Mouse (Mus musculus) retina, postnatal 1 day (tissue): ENCODE data around the gene Slc39a7.
"Not testable (repeated sequence)": the region's sequence is repeated elsewhere in the genome, so short reads cannot be mapped to it uniquely, and the experiment has no call there.

Experiments
- DNase-seq: peaks from one replicate; pipeline ENCODE4 v3.0.0-alpha.2; 2012

Gene Slc39a7

GRCm38 (mm10) chr17:34029890-34030595 lies 1.4 kb downstream of the Slc39a7 start:
- DNase-seq, result no peak

- no peak for DNase-seq
Observed at GRCm38 (mm10) chr17:34029150-34029889, 2.2 kb downstream of the Slc39a7 start.

- DNase-seq, result no peak
Observed at GRCm38 (mm10) chr17:34028501-34029149, 2.9 kb downstream of the Slc39a7 start.

- peak; percentile 95 for DNase-seq
Observed at GRCm38 (mm10) chr17:34027656-34028223, 3.7 kb downstream of the Slc39a7 start, which contains the start of gene H2-Ke6. H2-Ke6 (minus strand) TSS chr17:34028060.

GRCm38 (mm10) chr17:34026917-34027655 lies 4.4 kb downstream of the Slc39a7 start:
- DNase-seq, result peak; percentile 72

GRCm38 (mm10) chr17:34026221-34026620 lies 5.3 kb downstream of the Slc39a7 start:
- no peak for DNase-seq

- DNase-seq, result peak; percentile 62
Observed at GRCm38 (mm10) chr17:34025756-34026151, 5.7 kb downstream of the Slc39a7 start.

- DNase-seq, result peak; percentile 72
Observed at GRCm38 (mm10) chr17:34024861-34025755, 6.4 kb downstream of the Slc39a7 start.

- peak; percentile 93 for DNase-seq
Observed at GRCm38 (mm10) chr17:34024317-34024821, 7.1 kb downstream of the Slc39a7 start, which contains the start of gene Ring1. Ring1 (minus strand) TSS chr17:34024680.

- DNase-seq, result no peak
Observed at GRCm38 (mm10) chr17:34023678-34024077, 7.8 kb downstream of the Slc39a7 start.

GRCm38 (mm10) chr17:34022987-34023386 lies 8.5 kb downstream of the Slc39a7 start:
- no peak for DNase-seq

- no peak for DNase-seq
Observed at GRCm38 (mm10) chr17:34022414-34022783, 9.1 kb downstream of the Slc39a7 start.

- DNase-seq, result no peak
Observed at GRCm38 (mm10) chr17:34021539-34022413, 9.7 kb downstream of the Slc39a7 start.

GRCm38 (mm10) chr17:34013436-34013835 lies 18.0 kb downstream of the Slc39a7 start:
- no peak for DNase-seq

GRCm38 (mm10) chr17:34010156-34010555 lies 21.3 kb downstream of the Slc39a7 start:
- no peak for DNase-seq

- no peak for DNase-seq
Observed at GRCm38 (mm10) chr17:34006570-34006969, 24.9 kb downstream of the Slc39a7 start.

- peak; percentile 71 for DNase-seq
Observed at GRCm38 (mm10) chr17:34003426-34003825, 28.1 kb downstream of the Slc39a7 start.

GRCm38 (mm10) chr17:34000796-34001195 lies 30.7 kb downstream of the Slc39a7 start:
- DNase-seq, result not testable (repeated sequence)

GRCm38 (mm10) chr17:34000150-34000537 lies 31.3 kb downstream of the Slc39a7 start, which contains the start of gene H2-K1:
H2-K1 (minus strand) TSS chr17:34000347.
- DNase-seq, result peak; percentile 76
